Mouse (Mus musculus): ENCODE results near the gene Nomo1. TPM values are rescaled to one million over a fixed set of nuclear protein-coding genes. Genes with fewer than 3 reads are reported as not detected.

Nomo1 gene
- polyA plus RNA-seq, 1 experiment from 2014 or later: 36.0 TPM

DNA sequence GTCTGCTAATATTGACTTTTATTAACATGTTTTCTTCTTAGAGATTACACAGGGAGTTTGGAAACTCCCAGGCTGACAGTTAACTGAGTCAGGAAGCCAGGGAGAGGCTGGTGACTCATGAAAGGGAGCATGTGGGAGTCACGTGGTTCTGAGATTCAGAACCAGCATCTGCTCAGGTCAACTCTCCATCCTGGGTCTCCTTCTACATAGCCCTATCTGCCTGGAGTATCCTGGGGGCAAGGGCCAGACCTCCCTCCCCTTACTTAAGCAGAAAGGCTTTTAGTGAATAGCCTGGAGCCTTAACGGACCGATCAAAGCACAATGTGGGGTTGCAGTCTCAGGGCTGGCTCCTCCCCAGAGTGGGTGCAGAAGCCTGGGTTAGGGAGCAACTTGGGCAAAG is 97.8 kb downstream of the Nomo1 start:
- no peaks in the 10 kb centered on the region for H3K9me3 ChIP-seq
- ATAC-seq (ENCODE audit: low read depth): no peak
- 21% methylated on average over 3 of the region's 3 CpGs for WGBS
- peaks cover 54% of the 10 kb centered on the region for H3K4me1 ChIP-seq (replicated peaks)
- H3K27ac ChIP-seq (replicated peaks): no peak overlapping the region
- H3K4me2 ChIP-seq: no peak overlapping the region
- peaks cover 18% of the 10 kb centered on the region; the same call in 1 of the 2 replicates for H3K27me3 ChIP-seq
- H3K4me3 ChIP-seq: no peak overlapping the region
- H3K36me3 ChIP-seq: no peaks in the 10 kb centered on the region
- no peak overlapping the region for H3K9ac ChIP-seq

DNA sequence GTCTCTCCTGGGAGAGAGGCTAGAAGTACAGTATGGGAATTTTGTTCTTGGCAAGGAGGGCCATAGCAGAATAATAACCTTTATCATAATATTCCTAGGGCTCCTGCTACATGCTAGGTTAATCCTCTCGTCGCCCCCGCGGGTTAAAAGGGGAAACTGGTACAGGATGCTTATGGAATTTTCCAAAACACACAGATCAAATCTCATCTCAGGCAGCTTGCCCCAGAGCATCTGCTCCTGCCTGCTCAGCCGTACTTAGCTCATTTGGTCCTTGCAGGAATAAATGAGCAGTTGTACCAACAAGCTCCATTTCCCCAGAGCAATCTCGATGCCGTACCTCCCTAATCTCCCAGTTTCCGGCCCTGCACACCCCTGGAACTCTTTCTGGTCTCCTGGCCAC is 98.3 kb downstream of the Nomo1 start:
- Histone ChIP-seq H3K27ac (replicated peaks) (no peak overlapping the region), H3K9ac (no peak overlapping the region), H3K4me1 (replicated peaks) (peaks cover 52% of the 10 kb centered on the region), H3K4me2 (no peak overlapping the region), H3K27me3 (peaks cover 16% of the 10 kb centered on the region; the same call in 1 of the 2 replicates), H3K9me3 (no peaks in the 10 kb centered on the region), H3K36me3 (no peaks in the 10 kb centered on the region), H3K4me3 (no peak overlapping the region)
- WGBS: 64% methylated on average over 8 of the region's 8 CpGs
- ATAC-seq (ENCODE audit: low read depth): no peak

GRCm38 (mm10) chr7:46132229-46132628 is 98.7 kb downstream of the Nomo1 start:
- no peak overlapping the region for H3K4me3 ChIP-seq
- H3K27ac ChIP-seq (replicated peaks): no peak overlapping the region
- H3K4me1 ChIP-seq (replicated peaks): peaks cover 49% of the 10 kb centered on the region
- H3K4me2 ChIP-seq: no peak overlapping the region
- 88% methylated on average over 12 of the region's 12 CpGs for WGBS
- no peak for ATAC-seq (ENCODE audit: low read depth)
- no peak overlapping the region for H3K9ac ChIP-seq
- H3K9me3 ChIP-seq: no peaks in the 10 kb centered on the region
- no peaks in the 10 kb centered on the region for H3K36me3 ChIP-seq
- H3K27me3 ChIP-seq: peaks cover 13% of the 10 kb centered on the region; the same call in 1 of the 2 replicates

Other genes with a start within 250 kb of the Nomo1 start
- gene Lmtk3, start 250.0 kb upstream of the Nomo1 start, polyA plus RNA-seq (2015; fragmentation: Nextera tagmentation; extraction: Ambion mirVana): 17.2 and 17.4 TPM in 2 replicates
- 4.9 and 5.2 TPM in 2 replicates for gene Sult2b1, start 249.0 kb upstream of the Nomo1 start, polyA plus RNA-seq (2015; fragmentation: Nextera tagmentation; extraction: Ambion mirVana)
- gene Cyth2, start 219.1 kb upstream of the Nomo1 start, polyA plus RNA-seq (2015; fragmentation: Nextera tagmentation; extraction: Ambion mirVana): 292 and 303 TPM in 2 replicates
- 0.85 and 0.93 TPM in 2 replicates for gene Kcnj14, start 208.9 kb upstream of the Nomo1 start, polyA plus RNA-seq (2015; fragmentation: Nextera tagmentation; extraction: Ambion mirVana)
- 34.6 and 37.2 TPM in 2 replicates for gene Grwd1, start 202.8 kb upstream of the Nomo1 start, polyA plus RNA-seq (2015; fragmentation: Nextera tagmentation; extraction: Ambion mirVana)
- 41.9 and 44.6 TPM in 2 replicates for gene Kdelr1, start 160.9 kb upstream of the Nomo1 start, polyA plus RNA-seq (2015; fragmentation: Nextera tagmentation; extraction: Ambion mirVana)
- gene Grin2d, start 155.3 kb upstream of the Nomo1 start, polyA plus RNA-seq (2015; fragmentation: Nextera tagmentation; extraction: Ambion mirVana): 1.6 and 2.1 TPM in 2 replicates
- not detected in 2 replicates for gene Syngr4, start 137.0 kb upstream of the Nomo1 start, polyA plus RNA-seq (2015; fragmentation: Nextera tagmentation; extraction: Ambion mirVana)
- 4.7 and 5.1 TPM in 2 replicates for gene Tmem143, start 136.8 kb upstream of the Nomo1 start, polyA plus RNA-seq (2015; fragmentation: Nextera tagmentation; extraction: Ambion mirVana)
- 47.4 and 51.6 TPM in 2 replicates for gene Emp3, start 112.3 kb upstream of the Nomo1 start, polyA plus RNA-seq (2015; fragmentation: Nextera tagmentation; extraction: Ambion mirVana)
- 3.4 and 3.8 TPM in 2 replicates for gene Ccdc114, start 109.6 kb upstream of the Nomo1 start, polyA plus RNA-seq (2015; fragmentation: Nextera tagmentation; extraction: Ambion mirVana)
- 0.52 and 0.56 TPM in 2 replicates for gene Abcc6, start 3.4 kb upstream of the Nomo1 start, polyA plus RNA-seq (2015; fragmentation: Nextera tagmentation; extraction: Ambion mirVana)
- gene Kcnj11, start 67.1 kb downstream of the Nomo1 start, polyA plus RNA-seq (2015; fragmentation: Nextera tagmentation; extraction: Ambion mirVana): 1.1 and 1.7 TPM in 2 replicates
- gene Abcc8, start 146.3 kb downstream of the Nomo1 start, polyA plus RNA-seq (2015; fragmentation: Nextera tagmentation; extraction: Ambion mirVana): 6.3 and 8.8 TPM in 2 replicates
- gene Ush1c, start 204.8 kb downstream of the Nomo1 start, polyA plus RNA-seq (2015; fragmentation: Nextera tagmentation; extraction: Ambion mirVana): 1.4 and 2.1 TPM in 2 replicates
- gene Otog, start 207.3 kb downstream of the Nomo1 start, polyA plus RNA-seq (2015; fragmentation: Nextera tagmentation; extraction: Ambion mirVana): not detected in 2 replicates